Comparison of ENCODE assay signal across 35 mouse cellular contexts in genomic region chr9:7940075-7940474, GRCm38 (mm10).
"Had no signal": no experiment of that assay in that cellular context is flagged by ENCODE, and none has a peak within 500 bp of the region (broad histone marks: within the 10 kb centered on the region; RNA-seq: fewer than 3 reads in every experiment).

No protein-coding gene starts in this region.

- H3K4me3 ChIP-seq: heart, embryonic 10.5 days; heart, embryonic 12.5 days; heart, embryonic 13.5 days; heart, embryonic 15.5 days; hindbrain, embryonic 10.5 days; hindbrain, embryonic 12.5 days; hindbrain, embryonic 13.5 days; hindbrain, embryonic 15.5 days; intestine, embryonic 15.5 days; kidney, embryonic 15.5 days; layer of hippocampus, adult 2 months; left cerebral cortex, adult 2 months had no signal

- H3K27ac ChIP-seq: heart, embryonic 10.5 days; heart, embryonic 13.5 days; heart, embryonic 15.5 days; hindbrain, embryonic 10.5 days; hindbrain, embryonic 12.5 days; hindbrain, embryonic 13.5 days; hindbrain, embryonic 14.5 days; hindbrain, embryonic 15.5 days; hindbrain, postnatal 0 days; intestine, embryonic 15.5 days; kidney, embryonic 15.5 days; kidney, postnatal 0 days; layer of hippocampus, adult 2 months; left cerebral cortex, adult 2 months had no signal

- H3K9me3 ChIP-seq: heart, embryonic 10.5 days; heart, embryonic 12.5 days; heart, embryonic 13.5 days; heart, embryonic 15.5 days; hindbrain, embryonic 10.5 days; hindbrain, embryonic 12.5 days; hindbrain, embryonic 13.5 days; hindbrain, embryonic 15.5 days; intestine, embryonic 15.5 days; kidney, embryonic 15.5 days had no signal

- H3K9ac ChIP-seq: heart, embryonic 12.5 days; heart, embryonic 13.5 days; heart, embryonic 15.5 days; hindbrain, embryonic 12.5 days; hindbrain, embryonic 13.5 days; hindbrain, embryonic 14.5 days; hindbrain, embryonic 15.5 days; intestine, embryonic 15.5 days; kidney, embryonic 15.5 days had no signal

- H3K27me3 ChIP-seq: heart, embryonic 12.5 days; heart, embryonic 13.5 days; heart, embryonic 15.5 days; hindbrain, embryonic 12.5 days; hindbrain, embryonic 13.5 days; hindbrain, embryonic 15.5 days; intestine, embryonic 15.5 days; kidney, embryonic 15.5 days had no signal

- H3K4me2 ChIP-seq: heart, embryonic 12.5 days; heart, embryonic 13.5 days; heart, embryonic 15.5 days; hindbrain, embryonic 12.5 days; hindbrain, embryonic 13.5 days; hindbrain, embryonic 14.5 days; hindbrain, embryonic 15.5 days; intestine, embryonic 15.5 days; kidney, embryonic 15.5 days had no signal

- H3K4me1 ChIP-seq: heart, embryonic 10.5 days; hindbrain, embryonic 10.5 days; hindbrain, embryonic 12.5 days; hindbrain, embryonic 13.5 days; hindbrain, embryonic 15.5 days; intestine, embryonic 15.5 days; kidney, embryonic 15.5 days had no signal

- ATAC-seq: hindbrain, embryonic 16.5 days; hindbrain, postnatal 0 days; inflammation-experienced regulatory T-cells, adult 6 months; intestine, embryonic 15.5 days; intestine, embryonic 16.5 days; intestine, postnatal 0 days had no signal

- DNase-seq: heart, postnatal 10 days; heart, postnatal 14 days; heart, postnatal 36 days; heart, postnatal 4 days; kidney, adult 11 months; kidney, adult 18-20 months; kidney, adult 2 months; kidney, adult 8-10 months; kidney, adult 9 months; kidney, postnatal 10 days; kidney, postnatal 14 days; kidney, postnatal 25 days; kidney, postnatal 36 days; kidney, postnatal 4 days; layer of hippocampus, adult 9-11 months; layer of hippocampus, postnatal 36 days had no signal

- H3K36me3 ChIP-seq: hindbrain, embryonic 15.5 days had no signal
